Mouse (Mus musculus) megakaryocyte progenitor cell, adult 5-6 weeks (primary cell): ENCODE measurements around the gene Ttpal. TPM values are rescaled to one million over a fixed set of nuclear protein-coding genes. Genes with fewer than 3 reads are reported as not detected.
A peak's percentile ranks its signal among the peaks of the same experiment; 100 is the strongest.
"Not testable (repeated sequence)": the region's sequence is repeated elsewhere in the genome, so short reads cannot be mapped to it uniquely, and the experiment has no call there.

Experiments
- ATAC-seq: replicated peaks from 2 replicates; pipeline ENCODE4 v1.8.0; 2016; ENCODE audit warnings: mild to moderate bottlenecking, moderate TSS enrichment, inconsistent platforms; ENCODE audit not compliant: poor library complexity
- total RNA-seq, 2 experiments: library from RNA; stranded (forward) in 1 of 2; stranded (reverse) in 1 of 2; fragments of 157-497, 149-512 nt in 1 of 2; fragments of 200-1000 nt in 1 of 2; gene quantifications; 2 replicates each; pipeline versions ENCODE4 v1.2.3 to v1.2.4; 2015 to 2017

The Ttpal gene
- total RNA-seq, 2 experiments from 2014 or later: 12.7 to 20.7 TPM

- peak; percentile 29; the same call in 1 of the 2 replicates for ATAC-seq
Measured at GRCm38 (mm10) chr2:163620451-163620850, 18.3 kb downstream of the Ttpal start.

GRCm38 (mm10) chr2:163621401-163621800 lies 19.3 kb downstream of the Ttpal start:
- not testable (repeated sequence) for ATAC-seq

- ATAC-seq: no peak
Measured at GRCm38 (mm10) chr2:163631223-163631622, 29.1 kb downstream of the Ttpal start.

- no peak for ATAC-seq
Measured at GRCm38 (mm10) chr2:163631715-163632114, 29.6 kb downstream of the Ttpal start.

GRCm38 (mm10) chr2:163634211-163634610 lies 32.1 kb downstream of the Ttpal start:
- no peak for ATAC-seq

- no peak for ATAC-seq
Measured at GRCm38 (mm10) chr2:163636057-163636456, 33.9 kb downstream of the Ttpal start.

- ATAC-seq: no peak
Measured at GRCm38 (mm10) chr2:163637655-163638266, 35.6 kb downstream of the Ttpal start.

GRCm38 (mm10) chr2:163640493-163640892 lies 38.4 kb downstream of the Ttpal start:
- ATAC-seq: no peak

GRCm38 (mm10) chr2:163641681-163642080 lies 39.6 kb downstream of the Ttpal start:
- no peak for ATAC-seq

GRCm38 (mm10) chr2:163642685-163643575 lies 40.8 kb downstream of the Ttpal start:
- ATAC-seq: peak; percentile 60

- ATAC-seq: no peak
Measured at GRCm38 (mm10) chr2:163643576-163643971, 41.5 kb downstream of the Ttpal start.

GRCm38 (mm10) chr2:163644047-163644446 lies 41.9 kb downstream of the Ttpal start:
- no peak for ATAC-seq

- peak; percentile 74 for ATAC-seq
Measured at GRCm38 (mm10) chr2:163644575-163645385, 42.7 kb downstream of the Ttpal start, which contains the start of gene Serinc3. Gene Serinc3 (minus strand): TSS chr2:163645131.

- no peak for ATAC-seq
Measured at GRCm38 (mm10) chr2:163645700-163646460, 43.8 kb downstream of the Ttpal start.

- no peak for ATAC-seq
Measured at GRCm38 (mm10) chr2:163646461-163647080, 44.5 kb downstream of the Ttpal start.

GRCm38 (mm10) chr2:163655699-163656098 lies 53.6 kb downstream of the Ttpal start:
- not testable (repeated sequence) for ATAC-seq

GRCm38 (mm10) chr2:163657486-163657885 lies 55.4 kb downstream of the Ttpal start:
- no peak for ATAC-seq

GRCm38 (mm10) chr2:163657975-163658886 lies 56.1 kb downstream of the Ttpal start, which contains the start of gene Pkig:
Gene Pkig (plus strand): TSS chr2:163658386.
- peak; percentile 95 for ATAC-seq

GRCm38 (mm10) chr2:163658941-163659340 lies 56.8 kb downstream of the Ttpal start:
- ATAC-seq: no peak
